16 mouse cellular contexts compared by ENCODE assay signal in the genomic region with DNA sequence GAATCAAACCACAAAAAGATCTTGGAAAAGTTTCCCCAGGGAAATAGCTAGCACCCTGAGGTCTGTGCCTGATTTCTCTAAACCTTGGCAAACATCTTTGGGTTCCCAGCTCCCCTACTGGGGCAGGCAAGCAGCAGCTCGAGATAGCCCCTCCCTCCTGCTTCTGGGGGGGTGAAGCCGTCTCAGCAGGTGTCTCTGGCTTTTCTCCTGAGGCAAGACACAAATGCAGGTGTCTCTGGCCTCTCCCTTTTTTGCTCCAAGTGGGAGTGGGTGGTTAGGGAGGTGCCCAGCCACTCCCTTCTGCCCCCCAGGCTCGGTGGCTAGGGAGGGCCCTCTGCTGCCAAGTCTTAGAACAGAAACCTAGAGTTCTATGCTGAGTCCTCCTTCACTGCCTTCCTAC. TPM values are rescaled to one million over a fixed set of nuclear protein-coding genes. Genes with fewer than 3 reads are reported as not detected.
"Had no signal": no experiment of that assay in that cellular context is flagged by ENCODE, and none has a peak within 500 bp of the region (broad histone marks: within the 10 kb centered on the region; RNA-seq: fewer than 3 reads in every experiment).

No protein-coding gene starts in this region.

- H3K9me3 ChIP-seq: limb, embryonic 13.5 days; midbrain, embryonic 12.5 days had no signal

- H3K9ac ChIP-seq: limb, embryonic 13.5 days; liver, embryonic 14.5 days; midbrain, embryonic 12.5 days had no signal

- H3K27ac ChIP-seq: limb, embryonic 13.5 days; liver, embryonic 14.5 days; midbrain, embryonic 12.5 days had no signal

- H3K36me3 ChIP-seq: limb, embryonic 13.5 days; midbrain, embryonic 12.5 days had no signal

- H3K4me3 ChIP-seq: limb, embryonic 13.5 days; midbrain, embryonic 12.5 days had no signal

- H3K27me3 ChIP-seq: limb, embryonic 13.5 days; midbrain, embryonic 12.5 days had no signal

- H3K4me1 ChIP-seq: limb, embryonic 13.5 days; midbrain, embryonic 12.5 days had no signal

- H3K4me2 ChIP-seq: limb, embryonic 13.5 days; midbrain, embryonic 12.5 days had no signal

- DNase-seq: kidney, adult 8-10 months; kidney, postnatal 25 days; lung, adult 18-20 months; right cerebral cortex, postnatal 25 days had no signal

- ATAC-seq: intestine, postnatal 0 days had no signal

RNA-seq across cellular contexts. Expression of a gene that starts 53.4 kb away (rescaled TPM):
- total RNA-seq: layer of hippocampus, postnatal 25 days; left cerebral cortex, postnatal 36 days; liver, adult 2 months; megakaryocyte-erythroid progenitor cell, adult 5-6 weeks had no signal
- polyA plus RNA-seq: intestine, postnatal 0 days; liver, adult 2 months; liver, embryonic 14.5 days; lung, embryonic 16.5 days; neural tube, embryonic 14.5 days; small intestine, adult 2 months; stomach, embryonic 16.5 days had no signal
